Mouse (Mus musculus) CD4-positive, CD25-positive, alpha-beta regulatory T cell, adult 9 weeks (primary cell): ENCODE measurements around the gene Hist2h2ab. TPM values are rescaled to one million over a fixed set of nuclear protein-coding genes. Genes with fewer than 3 reads are reported as not detected.

ENCODE experiments used
- polyA plus RNA-seq: library from polyadenylated mRNA; unstranded; fragments of 100-300 nt; shearing (Covaris generic); gene quantifications from one replicate; pipeline ENCODE4 v1.2.1, GENCODE M21; 2017

The Hist2h2ab gene
- polyA plus RNA-seq, result not detected

DNA sequence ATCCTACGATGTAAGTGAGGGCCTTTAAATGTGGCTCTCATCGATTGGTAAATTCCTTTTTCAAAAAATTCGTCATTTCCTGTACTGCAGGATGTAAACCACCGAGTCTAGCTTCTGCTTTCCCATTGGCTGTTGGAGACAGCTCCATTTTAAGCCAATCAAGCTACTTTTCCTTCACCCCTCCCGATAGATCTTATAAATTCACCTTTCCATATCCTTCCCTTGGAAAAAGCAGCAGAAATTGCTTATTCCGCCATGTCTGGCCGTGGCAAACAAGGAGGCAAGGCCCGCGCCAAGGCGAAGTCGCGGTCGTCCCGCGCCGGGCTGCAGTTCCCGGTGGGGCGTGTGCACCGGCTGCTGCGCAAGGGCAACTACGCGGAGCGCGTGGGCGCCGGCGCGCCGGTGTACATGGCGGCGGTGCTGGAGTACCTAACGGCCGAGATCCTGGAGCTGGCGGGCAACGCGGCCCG is at the start of gene Hist2h2ab, which contains the start of gene Bola1:
Gene Hist2h2ab, plus strand, starts transcription at position 205 of the 470 bp plus-strand sequence.
Gene Bola1, minus strand, starts transcription at position 49 of the 470 bp plus-strand sequence.

DNA sequence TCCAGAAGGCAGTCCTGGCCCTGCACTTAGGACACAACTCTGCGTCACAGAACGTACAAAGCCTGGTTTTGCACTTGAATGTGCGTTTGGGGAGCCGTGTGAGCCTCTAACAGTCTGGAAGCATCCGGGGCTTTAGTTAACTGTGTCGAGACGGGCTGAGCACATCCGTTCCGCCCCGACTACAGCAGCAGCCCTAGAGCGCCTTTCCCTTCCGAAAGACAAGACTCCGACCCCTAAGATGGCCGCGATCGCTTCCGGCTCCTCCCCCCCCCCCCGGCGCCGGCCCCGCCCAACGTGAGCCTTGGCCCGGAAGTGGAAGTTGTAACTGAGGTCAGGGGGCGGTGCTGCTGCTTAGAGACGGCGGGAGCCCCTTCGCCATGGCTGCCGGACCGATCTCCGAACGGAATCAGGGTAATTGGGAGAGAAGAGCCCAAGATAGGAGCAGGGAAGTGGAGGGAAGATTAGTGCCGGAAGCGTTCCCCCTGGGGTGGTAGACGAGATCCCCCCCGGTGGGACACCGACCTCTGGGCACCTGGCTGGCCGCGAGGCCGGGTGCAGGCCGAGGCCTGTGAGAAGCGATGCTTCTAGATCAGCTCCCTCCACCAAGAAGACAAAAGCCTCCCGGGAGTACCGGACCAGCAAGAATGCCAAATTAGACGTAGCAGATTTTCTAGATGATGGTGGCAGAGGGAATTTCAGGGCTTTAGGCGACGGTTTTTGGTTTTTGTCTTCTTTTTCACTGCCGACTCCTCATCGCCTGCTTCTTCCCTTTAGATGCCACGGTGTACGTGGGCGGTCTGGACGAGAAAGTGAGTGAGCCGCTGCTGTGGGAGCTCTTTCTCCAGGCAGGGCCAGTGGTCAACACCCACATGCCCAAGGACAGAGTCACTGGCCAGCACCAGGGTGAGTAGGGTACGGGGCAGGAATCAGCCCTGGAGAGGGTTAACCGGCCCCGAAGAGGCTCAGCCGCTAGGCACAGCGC is 47.2 kb upstream of the Hist2h2ab start, which contains the start of gene Sf3b4:
Gene Sf3b4, plus strand, starts transcription at position 136 of the 982 bp plus-strand sequence.

DNA sequence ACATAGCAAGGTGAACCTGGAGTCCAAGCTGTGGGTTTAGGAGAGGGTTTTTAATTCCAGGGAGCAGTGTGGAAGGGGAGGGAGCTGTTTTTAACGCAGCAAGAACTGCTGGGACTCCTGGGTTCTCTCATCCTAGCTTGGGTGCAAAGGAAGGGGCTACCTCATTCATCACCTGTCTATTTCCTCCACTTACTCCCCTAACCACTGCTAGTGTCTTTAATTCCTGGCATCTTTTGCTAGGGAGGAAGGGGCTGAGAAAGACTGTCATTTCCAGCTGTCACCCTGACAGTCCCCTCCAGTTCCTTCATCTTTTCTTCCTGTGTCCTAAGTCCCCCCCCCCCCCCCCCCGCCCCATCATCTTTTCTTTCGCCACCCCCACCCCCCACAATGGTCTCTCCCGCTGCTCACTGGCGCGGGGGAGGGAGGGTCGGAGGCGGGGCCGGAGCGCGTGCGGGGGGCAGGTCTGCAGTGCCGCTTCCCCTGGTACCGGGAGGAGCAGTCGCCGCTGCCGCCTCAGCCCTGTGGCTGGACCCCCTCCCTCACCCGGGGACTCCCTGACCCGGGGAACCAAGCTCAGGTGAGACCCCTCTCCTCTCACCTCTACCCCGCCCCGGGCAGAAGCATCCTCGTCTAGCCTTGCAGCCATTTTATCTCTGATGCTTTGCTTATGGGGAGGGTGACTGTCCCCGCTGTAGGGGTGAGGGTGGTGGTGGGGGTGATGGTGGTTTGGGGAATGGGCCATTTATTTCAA is 38.8 kb upstream of the Hist2h2ab start, which contains the start of gene Sv2a:
Gene Sv2a, plus strand, starts transcription at position 425 of the 751 bp plus-strand sequence.

GRCm38 (mm10) chr3:96220765-96221639 is 1.3 kb downstream of the Hist2h2ab start, which contains the start of the genes Hist2h2ac and Hist2h2be:
Hist2h2ac (minus strand) TSS chr3:96220880.
Hist2h2be (plus strand) TSS chr3:96221119.

DNA sequence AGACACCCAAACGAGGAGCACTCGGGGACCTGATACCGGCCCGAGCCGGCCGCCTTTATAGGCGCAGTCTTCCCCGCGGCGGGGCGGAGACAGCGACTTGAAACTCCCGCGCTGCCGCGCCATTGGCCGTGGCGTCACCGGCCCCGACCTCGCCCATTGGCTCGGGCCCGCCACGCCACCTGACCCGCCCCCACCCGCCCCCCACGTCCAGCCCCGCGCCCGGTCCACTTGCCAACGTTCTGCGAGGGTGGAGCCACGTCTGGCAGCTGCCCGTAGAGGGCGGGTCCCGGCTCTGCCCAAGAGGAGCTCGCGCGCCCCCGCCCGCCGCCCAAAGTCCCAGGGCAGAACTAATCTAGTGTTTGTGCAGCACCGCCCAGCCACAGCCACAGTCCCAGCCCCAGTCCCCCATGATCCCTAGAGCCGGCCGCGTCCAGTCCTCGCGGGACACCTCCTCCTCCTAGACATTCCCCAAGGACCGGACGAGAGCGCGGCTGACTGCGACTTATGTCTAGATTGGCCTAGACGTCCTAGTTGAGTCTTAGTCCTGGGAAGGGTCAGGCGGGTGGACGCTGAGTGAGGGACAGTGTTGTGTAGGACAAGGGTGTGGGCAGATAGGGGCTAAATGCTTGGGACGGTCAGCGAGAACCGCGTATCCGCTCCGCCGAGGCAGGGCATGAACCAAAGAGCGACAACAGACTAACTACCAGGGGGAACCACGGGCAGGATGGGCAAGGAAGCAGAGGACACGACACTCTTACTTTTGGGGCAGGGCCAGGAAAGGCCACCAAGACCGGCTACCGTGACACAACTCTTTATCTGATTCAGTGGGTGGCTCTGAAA is 19.5 kb downstream of the Hist2h2ab start, which contains the start of gene Hist2h3c2:
Gene Hist2h3c2, minus strand, starts transcription at position 174 of the 840 bp plus-strand sequence.

GRCm38 (mm10) chr3:96239949-96240798 is 20.5 kb downstream of the Hist2h2ab start, which contains the start of gene Hist2h2aa2:
Hist2h2aa2 (minus strand) TSS chr3:96240276.

DNA sequence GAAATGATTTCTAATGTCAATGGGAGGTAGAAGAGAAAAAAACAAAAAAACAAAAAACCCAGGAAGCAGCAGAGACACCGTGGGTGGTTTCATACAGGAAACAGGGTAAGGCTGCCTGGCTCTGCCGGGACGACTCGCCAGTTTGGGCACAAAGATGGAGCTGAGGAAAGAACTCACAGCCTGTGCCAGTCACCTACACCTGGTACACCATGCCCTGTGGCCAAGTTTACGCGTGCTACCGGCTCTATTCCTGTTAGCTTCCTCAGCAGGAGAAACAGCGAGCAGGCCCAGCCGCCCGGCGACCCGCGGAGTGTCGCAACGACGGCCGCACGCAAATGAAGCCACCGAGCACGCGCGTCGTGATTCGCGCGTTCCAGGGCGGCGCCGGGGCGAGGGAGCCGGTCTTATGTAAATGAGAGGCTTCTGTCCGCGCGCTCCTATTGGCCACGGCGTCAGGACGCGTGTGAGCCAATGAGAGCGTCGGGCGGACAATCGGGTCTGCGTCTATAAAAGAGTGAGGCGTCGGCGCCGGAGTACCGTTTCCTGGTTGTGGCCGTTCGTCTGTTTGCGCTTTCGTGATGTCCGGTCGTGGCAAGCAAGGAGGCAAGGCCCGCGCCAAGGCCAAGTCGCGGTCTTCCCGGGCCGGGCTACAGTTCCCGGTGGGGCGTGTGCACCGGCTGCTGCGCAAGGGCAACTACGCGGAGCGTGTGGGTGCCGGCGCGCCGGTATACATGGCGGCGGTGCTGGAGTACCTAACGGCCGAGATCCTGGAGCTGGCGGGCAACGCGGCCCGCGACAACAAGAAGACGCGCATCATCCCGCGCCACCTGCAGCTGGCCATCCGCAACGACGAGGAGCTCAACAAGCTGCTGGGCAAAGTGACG is 25.6 kb downstream of the Hist2h2ab start, which contains the start of gene Hist2h2aa1:
Gene Hist2h2aa1, plus strand, starts transcription at position 495 of the 884 bp plus-strand sequence.

DNA sequence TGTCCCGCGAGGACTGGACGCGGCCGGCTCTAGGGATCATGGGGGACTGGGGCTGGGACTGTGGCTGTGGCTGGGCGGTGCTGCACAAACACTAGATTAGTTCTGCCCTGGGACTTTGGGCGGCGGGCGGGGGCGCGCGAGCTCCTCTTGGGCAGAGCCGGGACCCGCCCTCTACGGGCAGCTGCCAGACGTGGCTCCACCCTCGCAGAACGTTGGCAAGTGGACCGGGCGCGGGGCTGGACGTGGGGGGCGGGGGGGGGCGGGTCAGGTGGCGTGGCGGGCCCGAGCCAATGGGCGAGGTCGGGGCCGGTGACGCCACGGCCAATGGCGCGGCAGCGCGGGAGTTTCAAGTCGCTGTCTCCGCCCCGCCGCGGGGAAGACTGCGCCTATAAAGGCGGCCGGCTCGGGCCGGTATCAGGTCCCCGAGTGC is 26.8 kb downstream of the Hist2h2ab start, which contains the start of gene Hist2h3c1:
Gene Hist2h3c1, plus strand, starts transcription at position 259 of the 430 bp plus-strand sequence.

GRCm38 (mm10) chr3:96262979-96263550 is 43.4 kb downstream of the Hist2h2ab start, which contains the start of gene Hist2h4:
Hist2h4 (minus strand) TSS chr3:96263311.

DNA sequence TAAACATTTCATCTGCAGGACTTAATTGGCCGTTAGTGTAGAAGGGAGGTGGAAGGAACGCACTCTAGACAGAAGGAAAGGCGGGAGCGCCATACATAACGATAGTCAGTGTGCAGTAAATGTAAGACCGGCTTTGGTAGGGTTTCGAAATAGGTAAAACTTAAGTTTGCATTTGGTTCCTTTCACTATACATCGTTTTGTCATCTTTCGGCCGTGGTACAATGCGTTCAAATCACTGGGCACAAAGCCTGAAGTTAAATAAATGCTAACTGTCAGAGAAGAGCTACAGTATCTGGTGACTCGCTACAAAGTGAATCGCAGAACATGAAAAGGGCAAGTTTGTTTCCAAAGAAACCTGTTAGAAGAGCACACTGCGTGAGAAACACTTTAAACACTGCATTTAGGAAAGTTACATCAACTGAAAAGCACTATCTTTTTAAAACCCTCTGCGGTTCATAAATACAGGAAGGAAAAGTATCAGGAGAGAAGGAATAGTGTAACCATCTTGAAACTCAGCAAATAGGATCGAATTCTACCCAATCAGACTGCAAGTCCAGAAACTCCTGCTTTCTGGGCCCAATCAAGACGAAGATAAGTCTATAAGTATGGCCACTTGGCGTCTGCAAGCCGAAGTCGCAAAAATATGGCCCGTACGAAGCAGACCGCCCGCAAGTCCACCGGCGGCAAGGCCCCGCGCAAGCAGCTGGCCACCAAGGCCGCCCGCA is 48.5 kb downstream of the Hist2h2ab start, which contains the start of gene Hist2h3b:
Gene Hist2h3b, plus strand, starts transcription at position 604 of the 725 bp plus-strand sequence.

Other genes starting within 250 kb of the Hist2h2ab start
- gene Plekho1, start 223.9 kb upstream of the Hist2h2ab start, polyA plus RNA-seq, result 7.7 TPM
- gene Vps45, start 161.4 kb upstream of the Hist2h2ab start, polyA plus RNA-seq, result 33.7 TPM
- gene Otud7b, start 115.3 kb upstream of the Hist2h2ab start, polyA plus RNA-seq, result 21.2 TPM
- gene Mtmr11, start 57.9 kb upstream of the Hist2h2ab start, polyA plus RNA-seq, result 4.4 TPM
- gene Sf3b4, start 47.5 kb upstream of the Hist2h2ab start, polyA plus RNA-seq, result 173 TPM
- 5.8 TPM for gene Sv2a, start 38.7 kb upstream of the Hist2h2ab start, polyA plus RNA-seq
- 36.5 TPM for gene Bola1, start 156 bp upstream of the Hist2h2ab start, polyA plus RNA-seq
- 4.9 TPM for gene Hist2h2ac, start 1.0 kb downstream of the Hist2h2ab start, polyA plus RNA-seq
- 4.0 TPM for gene Hist2h2be, start 1.3 kb downstream of the Hist2h2ab start, polyA plus RNA-seq
- gene Hist2h3c2, start 19.3 kb downstream of the Hist2h2ab start, polyA plus RNA-seq, result not detected
- 24.7 TPM for gene Hist2h2aa2, start 20.4 kb downstream of the Hist2h2ab start, polyA plus RNA-seq
- gene Hist2h2aa1, start 25.6 kb downstream of the Hist2h2ab start, polyA plus RNA-seq, result not detected
- not detected for gene Hist2h3c1, start 26.8 kb downstream of the Hist2h2ab start, polyA plus RNA-seq
- 3.0 TPM for gene Hist2h4, start 43.4 kb downstream of the Hist2h2ab start, polyA plus RNA-seq
- not detected for gene Hist2h3b, start 48.8 kb downstream of the Hist2h2ab start, polyA plus RNA-seq
- 5.2 TPM for gene Hist2h2bb, start 49.9 kb downstream of the Hist2h2ab start, polyA plus RNA-seq
- gene Fcgr1, start 74.1 kb downstream of the Hist2h2ab start, polyA plus RNA-seq, result not detected
- not detected for gene BC107364, start 232.4 kb downstream of the Hist2h2ab start, polyA plus RNA-seq